Mouse (Mus musculus): ENCODE data around the gene Thrsp.

DNA sequence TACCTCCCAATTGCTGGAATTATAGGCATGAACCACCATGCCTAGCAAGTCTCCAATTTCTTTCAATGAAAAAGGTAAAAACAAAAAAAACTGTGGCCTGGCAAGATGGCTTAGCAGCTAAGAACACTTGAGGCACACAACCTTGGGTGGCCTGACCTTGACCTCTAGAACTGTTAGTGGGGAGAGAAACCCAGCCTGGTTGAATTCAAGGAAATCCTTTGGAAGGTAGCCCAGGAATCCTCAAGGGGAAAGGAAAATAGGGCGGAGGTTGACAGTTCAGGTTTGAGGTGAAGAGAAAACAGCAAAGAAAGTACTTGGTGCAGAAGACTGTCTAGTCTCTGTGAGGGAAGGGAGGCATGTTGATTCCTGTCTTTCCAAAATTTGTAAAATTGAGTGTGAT lies 3.1 kb downstream of the Thrsp start:
- TF ChIP-seq CTCF (IDR thresholded peaks at IDR 0.05; ENCODE audit: low read depth, low read length) (no peak), POLR2A (IDR thresholded peaks at IDR 0.05; ENCODE audit: borderline replicate concordance, low read depth, low read length) (no peak)
